Mouse (Mus musculus): ENCODE measurements around the gene Aqp9. TPM values are rescaled to one million over a fixed set of nuclear protein-coding genes. Genes with fewer than 3 reads are reported as not detected.

Gene Aqp9
- total and polyA plus RNA-seq, 3 experiments: 0.08 TPM; not detected in 2

DNA sequence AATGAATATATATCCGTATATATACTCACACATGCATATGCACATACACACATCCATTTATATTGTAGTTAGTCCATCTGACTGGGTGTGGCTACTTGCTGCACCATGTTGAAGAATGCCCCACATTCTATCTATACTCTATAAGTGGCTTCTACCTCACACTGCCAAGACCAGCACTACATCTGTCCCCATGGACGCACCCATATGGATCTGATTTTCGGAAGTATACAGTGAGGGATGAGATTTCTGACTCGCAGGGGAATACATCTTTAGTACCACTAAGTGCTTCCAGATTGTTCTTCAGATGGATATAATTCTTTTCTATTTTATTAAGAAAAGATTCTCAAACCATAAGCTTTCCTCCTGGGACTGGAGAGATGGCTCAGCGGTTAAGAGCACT lies 65.0 kb downstream of the Aqp9 start:
- no peak overlapping the region for H3K27ac ChIP-seq (ENCODE audit: insufficient read depth, low read depth)
- in situ Hi-C loops (cut with MboI; ENCODE audit: low pct_ligation_motif_present, low pct_unique_long_range_greater_than_20kb, low sequenced_read_pairs): no loop called here

GRCm38 (mm10) chr9:71094066-71094465 lies 74.4 kb downstream of the Aqp9 start:
- H3K27ac ChIP-seq (ENCODE audit: insufficient read depth, low read depth): no peak overlapping the region
- H3K36me3 ChIP-seq (replicated peaks in 1 of 2; ENCODE audit: control insufficient read depth in 1 of 2, insufficient read depth in 1 of 2, low read length in 1 of 2): no peaks in the 10 kb centered on the region
- peaks cover 0 to 13% of the 10 kb centered on the region in 2 experiments; a peak in 2 of 4 replicates for H3K4me1 ChIP-seq (ENCODE audit: control insufficient read depth in 1 of 2, insufficient read depth in 2 of 2)
- no peaks in the 10 kb centered on the region for H3K79me2 ChIP-seq (replicated peaks; ENCODE audit: control insufficient read depth, extremely low read depth, insufficient read depth, poor library complexity, severe bottlenecking)
- H3K9me3 ChIP-seq (replicated peaks; ENCODE audit: low read length): no peaks in the 10 kb centered on the region
- no peak overlapping the region for H3K4me3 ChIP-seq (replicated peaks in 1 of 3; ENCODE audit: low read depth in 2 of 3, low read length in 2 of 3, poor library complexity in 1 of 3)
- no peak overlapping the region for H3K9ac ChIP-seq (ENCODE audit: insufficient read depth, low read depth)
- no peak for DNase-seq (ENCODE audit: extremely low read depth)
- no peaks in the 10 kb centered on the region for H3K27me3 ChIP-seq (replicated peaks)
- TF ChIP-seq NELFE (IDR thresholded peaks at IDR 0.05; ENCODE audit: low read depth, low read length) (no peak), ZMIZ1 (IDR thresholded peaks at IDR 0.05; ENCODE audit: low read depth, low read length) (no peak), POLR2A (IDR thresholded peaks at IDR 0.05; ENCODE audit: low read depth, low read length) (no peak), MAFK (IDR thresholded peaks at IDR 0.05; ENCODE audit: insufficient replicate concordance, low read length) (no peak), PAX5 (IDR thresholded peaks at IDR 0.05; ENCODE audit: low read length) (no peak), HCFC1 (IDR thresholded peaks at IDR 0.05; ENCODE audit: low read depth, low read length) (no peak), MYC (IDR thresholded peaks at IDR 0.05; ENCODE audit: low read depth, low read length) (no peak), ETS1 (conservative IDR thresholded peaks at IDR 0.05; ENCODE audit: low read depth, low read length) (no peak), KAT2A (IDR thresholded peaks at IDR 0.05; ENCODE audit: insufficient replicate concordance, low read length) (no peak), MEF2A (IDR thresholded peaks at IDR 0.05; ENCODE audit: borderline replicate concordance, low read depth, low read length) (no peak), EP300 (IDR thresholded peaks at IDR 0.05; ENCODE audit: low read length) (no peak), CHD2 (IDR thresholded peaks at IDR 0.05; ENCODE audit: low read length) (no peak), UBTF (IDR thresholded peaks at IDR 0.05; ENCODE audit: low read depth, low read length) (no peak), POLR2AphosphoS2 (IDR thresholded peaks at IDR 0.05; ENCODE audit: low read depth, low read length) (no peak)
- in situ Hi-C loops (cut with MboI; ENCODE audit: low pct_ligation_motif_present, low pct_unique_long_range_greater_than_20kb, low sequenced_read_pairs) (no loop called here), dilution Hi-C loops (cut with MboI; ENCODE audit: extremely low pct_ligation_motif_present, extremely low pct_unique_long_range_greater_than_20kb, low sequenced_read_pairs) (no loop called here)
- H3K4me2 ChIP-seq (ENCODE audit: insufficient read depth, low read depth, poor library complexity, severe bottlenecking): no peak overlapping the region

More for the DNA sequence above, 65.0 kb downstream of the Aqp9 start:
- Histone ChIP-seq H3K79me2 (replicated peaks; ENCODE audit: control insufficient read depth, extremely low read depth, insufficient read depth, poor library complexity, severe bottlenecking) (no peaks in the 10 kb centered on the region), H3K9me3 (replicated peaks; ENCODE audit: low read length) (no peaks in the 10 kb centered on the region), H3K36me3 (replicated peaks in 1 of 2; ENCODE audit: control insufficient read depth in 1 of 2, insufficient read depth in 1 of 2, low read length in 1 of 2) (no peaks in the 10 kb centered on the region), H3K4me1 (ENCODE audit: control insufficient read depth in 1 of 2, insufficient read depth in 2 of 2) (no peaks in the 10 kb centered on the region; a peak in 2 of 4 replicates), H3K4me2 (ENCODE audit: insufficient read depth, low read depth, poor library complexity, severe bottlenecking) (no peak overlapping the region), H3K4me3 (replicated peaks in 1 of 3; ENCODE audit: low read depth in 2 of 3, low read length in 2 of 3, poor library complexity in 1 of 3) (no peak overlapping the region), H3K9ac (ENCODE audit: insufficient read depth, low read depth) (no peak overlapping the region), H3K27me3 (replicated peaks) (no peaks in the 10 kb centered on the region)
- dilution Hi-C loops (cut with MboI; ENCODE audit: extremely low pct_ligation_motif_present, extremely low pct_unique_long_range_greater_than_20kb, low sequenced_read_pairs): no loop called here
- no peak for DNase-seq (ENCODE audit: extremely low read depth)
- TF ChIP-seq ETS1 (conservative IDR thresholded peaks at IDR 0.05; ENCODE audit: low read depth, low read length): no peak

- in situ Hi-C loops (cut with MboI; ENCODE audit: low pct_ligation_motif_present, low pct_unique_long_range_greater_than_20kb, low sequenced_read_pairs): no loop called here
- Histone ChIP-seq H3K79me2 (replicated peaks; ENCODE audit: control insufficient read depth, extremely low read depth, insufficient read depth, poor library complexity, severe bottlenecking) (no peaks in the 10 kb centered on the region), H3K4me2 (ENCODE audit: insufficient read depth, low read depth, poor library complexity, severe bottlenecking) (no peak overlapping the region), H3K9ac (ENCODE audit: insufficient read depth, low read depth) (no peak overlapping the region), H3K4me3 (replicated peaks in 1 of 3; ENCODE audit: low read depth in 2 of 3, low read length in 2 of 3, poor library complexity in 1 of 3) (no peak overlapping the region), H3K9me3 (replicated peaks; ENCODE audit: low read length) (no peaks in the 10 kb centered on the region), H3K36me3 (replicated peaks in 1 of 2; ENCODE audit: control insufficient read depth in 1 of 2, insufficient read depth in 1 of 2, low read length in 1 of 2) (no peaks in the 10 kb centered on the region), H3K4me1 (ENCODE audit: control insufficient read depth in 1 of 2, insufficient read depth in 2 of 2) (peaks cover 0 to 13% of the 10 kb centered on the region in 2 experiments; a peak in 2 of 4 replicates), H3K27me3 (replicated peaks) (no peaks in the 10 kb centered on the region), H3K27ac (ENCODE audit: insufficient read depth, low read depth) (no peak overlapping the region)
- DNase-seq (ENCODE audit: extremely low read depth): peak; percentile 78
- TF ChIP-seq RAD21 (IDR thresholded peaks at IDR 0.05; ENCODE audit: low read depth, low read length): peak; percentile 83
- peak; percentile 79 to 81 for TF ChIP-seq CTCF (conservative IDR thresholded peaks at IDR 0.05 in 1 of 2, IDR thresholded peaks at IDR 0.05 in 1 of 2; ENCODE audit: low read depth in 2 of 2, low read length in 2 of 2)
- TF ChIP-seq UBTF (IDR thresholded peaks at IDR 0.05; ENCODE audit: low read depth, low read length): no peak
- TF ChIP-seq SMC3 (IDR thresholded peaks at IDR 0.05; ENCODE audit: low read depth, low read length): peak; percentile 63
- no peak for TF ChIP-seq PAX5 (IDR thresholded peaks at IDR 0.05; ENCODE audit: low read length)
- no peak for TF ChIP-seq ETS1 (conservative IDR thresholded peaks at IDR 0.05; ENCODE audit: low read depth, low read length)
- TF ChIP-seq EP300 (IDR thresholded peaks at IDR 0.05; ENCODE audit: low read length): no peak
- TF ChIP-seq KAT2A (IDR thresholded peaks at IDR 0.05; ENCODE audit: insufficient replicate concordance, low read length): no peak
- dilution Hi-C loops (cut with MboI; ENCODE audit: extremely low pct_ligation_motif_present, extremely low pct_unique_long_range_greater_than_20kb, low sequenced_read_pairs): no loop called here
Measured at GRCm38 (mm10) chr9:71092038-71092437, 76.4 kb downstream of the Aqp9 start.

All from CH12.LX (cell line).